Mouse (Mus musculus): ENCODE measurements around the gene Prnp. TPM values are rescaled to one million over a fixed set of nuclear protein-coding genes. Genes with fewer than 3 reads are reported as not detected.

The Prnp gene
- polyA plus RNA-seq, 1 experiment = 43.8 TPM

- H3K4me1 ChIP-seq (replicated peaks; ENCODE audit: control insufficient read depth, insufficient read depth, low read length) = peaks cover 11% of the 10 kb centered on the region
- H3K27ac ChIP-seq (ENCODE audit: control insufficient read depth, insufficient read depth, low read length) = no peak overlapping the region
- no peaks in the 10 kb centered on the region for H3K36me3 ChIP-seq (ENCODE audit: control insufficient read depth, insufficient read depth, low read length)
- DNase-seq = no peak
- TF ChIP-seq POLR2A (IDR thresholded peaks at IDR 0.05; ENCODE audit: control insufficient read depth, extremely low read depth, insufficient read depth, low read length, poor library complexity) = no peak
- no peak for TF ChIP-seq CTCF (IDR thresholded peaks at IDR 0.05; ENCODE audit: borderline replicate concordance, control insufficient read depth, extremely low read depth, insufficient read depth, low read length, poor library complexity)
- 77% methylated on average over 5 of the region's 5 CpGs for WGBS
- H3K4me3 ChIP-seq (ENCODE audit: control insufficient read depth, insufficient read depth, low read length) = no peak overlapping the region
- H3K27me3 ChIP-seq (ENCODE audit: control insufficient read depth, insufficient read depth, low read length) = no peaks in the 10 kb centered on the region
Measured at GRCm38 (mm10) chr2:131905025-131905424, 4.7 kb upstream of the Prnp start.

- no peak overlapping the region for H3K4me3 ChIP-seq (ENCODE audit: control insufficient read depth, insufficient read depth, low read length)
- TF ChIP-seq CTCF (IDR thresholded peaks at IDR 0.05; ENCODE audit: borderline replicate concordance, control insufficient read depth, extremely low read depth, insufficient read depth, low read length, poor library complexity) (no peak), POLR2A (IDR thresholded peaks at IDR 0.05; ENCODE audit: control insufficient read depth, extremely low read depth, insufficient read depth, low read length, poor library complexity) (no peak)
- WGBS = 75% methylated on average over 6 of the region's 6 CpGs
- peaks cover 12% of the 10 kb centered on the region for H3K4me1 ChIP-seq (replicated peaks; ENCODE audit: control insufficient read depth, insufficient read depth, low read length)
- H3K36me3 ChIP-seq (ENCODE audit: control insufficient read depth, insufficient read depth, low read length) = no peaks in the 10 kb centered on the region
- H3K27ac ChIP-seq (ENCODE audit: control insufficient read depth, insufficient read depth, low read length) = no peak overlapping the region
- no peaks in the 10 kb centered on the region for H3K27me3 ChIP-seq (ENCODE audit: control insufficient read depth, insufficient read depth, low read length)
- DNase-seq = no peak
Measured at GRCm38 (mm10) chr2:131905776-131906175, 4.0 kb upstream of the Prnp start.

DNA sequence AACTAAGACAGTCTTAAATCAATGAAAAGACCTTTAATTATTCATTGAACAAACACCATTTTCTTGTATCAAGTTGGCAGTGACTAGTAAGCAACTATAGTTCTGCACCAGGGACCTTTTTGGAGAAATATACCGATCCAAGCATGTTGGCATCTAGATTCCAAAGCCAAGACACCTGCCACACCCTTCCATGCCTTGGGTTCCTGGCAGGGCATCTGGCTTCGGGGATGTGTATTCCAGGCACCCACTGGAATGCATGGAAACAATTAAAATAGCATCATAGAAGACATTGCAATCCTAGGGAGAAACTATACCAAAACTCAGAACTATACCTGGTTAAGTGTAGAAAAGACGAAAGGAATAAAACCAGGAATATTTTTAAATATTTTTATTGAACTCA is 3.5 kb upstream of the Prnp start:
- no peaks in the 10 kb centered on the region for H3K36me3 ChIP-seq (ENCODE audit: control insufficient read depth, insufficient read depth, low read length)
- no peaks in the 10 kb centered on the region for H3K27me3 ChIP-seq (ENCODE audit: control insufficient read depth, insufficient read depth, low read length)
- no peak overlapping the region for H3K27ac ChIP-seq (ENCODE audit: control insufficient read depth, insufficient read depth, low read length)
- TF ChIP-seq CTCF (IDR thresholded peaks at IDR 0.05; ENCODE audit: borderline replicate concordance, control insufficient read depth, extremely low read depth, insufficient read depth, low read length, poor library complexity) (no peak), POLR2A (IDR thresholded peaks at IDR 0.05; ENCODE audit: control insufficient read depth, extremely low read depth, insufficient read depth, low read length, poor library complexity) (no peak)
- no peak overlapping the region for H3K4me3 ChIP-seq (ENCODE audit: control insufficient read depth, insufficient read depth, low read length)
- H3K4me1 ChIP-seq (replicated peaks; ENCODE audit: control insufficient read depth, insufficient read depth, low read length) = peaks cover 12% of the 10 kb centered on the region
- WGBS = 93% methylated on average over 3 of the region's 3 CpGs
- DNase-seq = no peak

GRCm38 (mm10) chr2:131906846-131907245 is 2.9 kb upstream of the Prnp start:
- WGBS = 96% methylated on average over 1 of the region's 1 CpGs
- Histone ChIP-seq H3K4me3 (ENCODE audit: control insufficient read depth, insufficient read depth, low read length) (no peak overlapping the region), H3K27ac (ENCODE audit: control insufficient read depth, insufficient read depth, low read length) (no peak overlapping the region), H3K4me1 (replicated peaks; ENCODE audit: control insufficient read depth, insufficient read depth, low read length) (peaks cover 12% of the 10 kb centered on the region), H3K27me3 (ENCODE audit: control insufficient read depth, insufficient read depth, low read length) (no peaks in the 10 kb centered on the region), H3K36me3 (ENCODE audit: control insufficient read depth, insufficient read depth, low read length) (no peaks in the 10 kb centered on the region)
- no peak for DNase-seq
- no peak for TF ChIP-seq POLR2A (IDR thresholded peaks at IDR 0.05; ENCODE audit: control insufficient read depth, extremely low read depth, insufficient read depth, low read length, poor library complexity)
- no peak for TF ChIP-seq CTCF (IDR thresholded peaks at IDR 0.05; ENCODE audit: borderline replicate concordance, control insufficient read depth, extremely low read depth, insufficient read depth, low read length, poor library complexity)

DNA sequence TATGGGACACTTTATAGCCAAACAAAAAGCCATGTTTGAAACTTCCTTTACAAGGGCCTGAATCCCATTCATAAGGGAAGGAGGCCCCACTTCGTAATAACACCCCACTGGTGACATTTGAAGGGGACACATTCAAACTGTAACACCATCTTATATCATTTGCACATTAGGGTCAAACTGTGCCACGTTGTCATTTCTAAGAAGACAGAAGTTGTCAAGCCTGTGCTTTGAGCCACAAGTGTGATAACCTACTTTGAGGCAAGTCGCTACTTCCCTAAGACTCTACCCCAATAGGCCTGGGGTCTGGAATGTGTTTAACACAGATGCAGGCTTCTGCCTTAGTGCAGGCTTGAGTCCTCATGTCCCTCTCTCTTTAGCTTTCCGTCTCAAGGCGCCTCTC is 2.4 kb upstream of the Prnp start:
- H3K4me3 ChIP-seq (ENCODE audit: control insufficient read depth, insufficient read depth, low read length) = no peak overlapping the region
- H3K4me1 ChIP-seq (replicated peaks; ENCODE audit: control insufficient read depth, insufficient read depth, low read length) = peaks cover 12% of the 10 kb centered on the region
- DNase-seq = no peak
- no peaks in the 10 kb centered on the region for H3K36me3 ChIP-seq (ENCODE audit: control insufficient read depth, insufficient read depth, low read length)
- H3K27me3 ChIP-seq (ENCODE audit: control insufficient read depth, insufficient read depth, low read length) = no peaks in the 10 kb centered on the region
- no peak for TF ChIP-seq POLR2A (IDR thresholded peaks at IDR 0.05; ENCODE audit: control insufficient read depth, extremely low read depth, insufficient read depth, low read length, poor library complexity)
- no peak for TF ChIP-seq CTCF (IDR thresholded peaks at IDR 0.05; ENCODE audit: borderline replicate concordance, control insufficient read depth, extremely low read depth, insufficient read depth, low read length, poor library complexity)
- no peak overlapping the region for H3K27ac ChIP-seq (ENCODE audit: control insufficient read depth, insufficient read depth, low read length)
- 89% methylated on average over 5 of the region's 5 CpGs for WGBS

GRCm38 (mm10) chr2:131908351-131908861 is 1.3 kb upstream of the Prnp start:
- no peak overlapping the region for H3K4me3 ChIP-seq (ENCODE audit: control insufficient read depth, insufficient read depth, low read length)
- 95% methylated on average over 7 of the region's 7 CpGs for WGBS
- peaks cover 5% of the 10 kb centered on the region; the same call in 1 of the 2 replicates for H3K4me1 ChIP-seq (replicated peaks; ENCODE audit: control insufficient read depth, insufficient read depth, low read length)
- DNase-seq = no peak
- no peaks in the 10 kb centered on the region for H3K36me3 ChIP-seq (ENCODE audit: control insufficient read depth, insufficient read depth, low read length)
- H3K27me3 ChIP-seq (ENCODE audit: control insufficient read depth, insufficient read depth, low read length) = no peaks in the 10 kb centered on the region
- H3K27ac ChIP-seq (ENCODE audit: control insufficient read depth, insufficient read depth, low read length) = no peak overlapping the region
- TF ChIP-seq POLR2A (IDR thresholded peaks at IDR 0.05; ENCODE audit: control insufficient read depth, extremely low read depth, insufficient read depth, low read length, poor library complexity) (no peak), CTCF (IDR thresholded peaks at IDR 0.05; ENCODE audit: borderline replicate concordance, control insufficient read depth, extremely low read depth, insufficient read depth, low read length, poor library complexity) (no peak)

DNA sequence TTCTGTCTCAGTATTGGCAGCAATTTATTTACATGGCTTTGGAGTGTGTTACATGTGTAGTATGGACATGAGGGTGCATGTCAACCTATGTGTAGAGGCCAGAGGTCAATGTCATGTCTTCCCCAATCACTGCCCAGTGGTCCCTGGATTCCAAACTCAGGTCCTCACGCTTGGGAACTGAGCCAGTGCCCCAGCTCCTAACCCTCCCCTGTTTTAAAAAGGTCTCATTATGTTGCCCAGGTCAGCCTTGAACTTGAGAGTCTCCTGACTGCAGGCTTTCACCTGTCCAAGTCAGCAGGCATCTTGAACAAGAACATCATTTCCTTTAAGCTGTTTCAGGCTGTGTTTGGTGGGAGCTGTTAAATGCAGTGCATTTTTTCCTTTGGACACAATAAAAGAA is 822 bp upstream of the Prnp start:
- Histone ChIP-seq H3K27me3 (ENCODE audit: control insufficient read depth, insufficient read depth, low read length) (no peaks in the 10 kb centered on the region), H3K36me3 (ENCODE audit: control insufficient read depth, insufficient read depth, low read length) (no peaks in the 10 kb centered on the region), H3K27ac (ENCODE audit: control insufficient read depth, insufficient read depth, low read length) (no peak overlapping the region), H3K4me1 (replicated peaks; ENCODE audit: control insufficient read depth, insufficient read depth, low read length) (peaks cover 5% of the 10 kb centered on the region; the same call in 1 of the 2 replicates), H3K4me3 (ENCODE audit: control insufficient read depth, insufficient read depth, low read length) (no peak overlapping the region)
- DNase-seq = no peak
- TF ChIP-seq POLR2A (IDR thresholded peaks at IDR 0.05; ENCODE audit: control insufficient read depth, extremely low read depth, insufficient read depth, low read length, poor library complexity) (no peak), CTCF (IDR thresholded peaks at IDR 0.05; ENCODE audit: borderline replicate concordance, control insufficient read depth, extremely low read depth, insufficient read depth, low read length, poor library complexity) (no peak)
- WGBS = 94% methylated on average over 1 of the region's 1 CpGs
